Mouse (Mus musculus): ENCODE data around the gene Chrm5.

The Chrm5 gene

GRCm38 (mm10) chr2:112429665-112430064 is 50.9 kb downstream of the Chrm5 start:
- no peak for DNase-seq (ENCODE audit: low spot score in 2 of 2)

Data from spleen, postnatal 10 days (tissue).